Mouse (Mus musculus) olfactory bulb, adult 2 months (tissue): ENCODE results near the gene Appbp2.

Experiments
- CTCF ChIP-seq: fragments of 200-500 bp; IDR thresholded peaks from 2 replicates; pipeline ENCODE4 v1.5.1; 2012; ENCODE audit warnings: low read depth, mild to moderate bottlenecking, low read length, moderate library complexity; ENCODE audit not compliant: insufficient read depth
- POLR2A ChIP-seq: fragments of 200-500 bp; IDR thresholded peaks from 2 replicates; pipeline ENCODE4 v1.6.1; 2012; ENCODE audit warnings: mild to moderate bottlenecking, low read depth, low read length, moderate library complexity; ENCODE audit not compliant: insufficient read depth

GRCm38 (mm10) chr11:85241226-85241625, 6.3 kb upstream of the Appbp2 start:
- no peak for TF ChIP-seq CTCF
- TF ChIP-seq POLR2A = no peak
